Mouse (Mus musculus): ENCODE results near the gene Vti1a.

Gene Vti1a

GRCm38 (mm10) chr19:55315452-55316108, 515 bp upstream of the Vti1a start, which contains the start of gene Zdhhc6:
Gene Zdhhc6, minus strand, starts transcription at chr19:55316032.
- DNase-seq (ENCODE audit: low spot score): no peak

- DNase-seq (ENCODE audit: low spot score): no peak
Observed at GRCm38 (mm10) chr19:55316901-55317300, 806 bp downstream of the Vti1a start.

- DNase-seq (ENCODE audit: low spot score): no peak
Observed at GRCm38 (mm10) chr19:55319036-55319435, 2.9 kb downstream of the Vti1a start.

GRCm38 (mm10) chr19:55319521-55319920, 3.4 kb downstream of the Vti1a start:
- no peak for DNase-seq (ENCODE audit: low spot score)

- DNase-seq (ENCODE audit: low spot score): no peak
Observed at GRCm38 (mm10) chr19:55322604-55323003, 6.5 kb downstream of the Vti1a start.

- DNase-seq (ENCODE audit: low spot score): no peak
Observed at GRCm38 (mm10) chr19:55327510-55327909, 11.4 kb downstream of the Vti1a start.

- DNase-seq (ENCODE audit: low spot score): no peak
Observed at GRCm38 (mm10) chr19:55331776-55332175, 15.7 kb downstream of the Vti1a start.

GRCm38 (mm10) chr19:55332641-55333268, 16.7 kb downstream of the Vti1a start:
- DNase-seq (ENCODE audit: low spot score): peak; percentile 91

- peak; percentile 66 for DNase-seq (ENCODE audit: low spot score)
Observed at GRCm38 (mm10) chr19:55335881-55336280, 19.8 kb downstream of the Vti1a start.

GRCm38 (mm10) chr19:55336441-55336840, 20.3 kb downstream of the Vti1a start:
- DNase-seq (ENCODE audit: low spot score): no peak

GRCm38 (mm10) chr19:55337066-55337465, 21.0 kb downstream of the Vti1a start:
- DNase-seq (ENCODE audit: low spot score): no peak

GRCm38 (mm10) chr19:55337664-55338063, 21.6 kb downstream of the Vti1a start:
- no peak for DNase-seq (ENCODE audit: low spot score)

- DNase-seq (ENCODE audit: low spot score): no peak
Observed at GRCm38 (mm10) chr19:55340521-55340920, 24.4 kb downstream of the Vti1a start.

- no peak for DNase-seq (ENCODE audit: low spot score)
Observed at GRCm38 (mm10) chr19:55341377-55341776, 25.3 kb downstream of the Vti1a start.

GRCm38 (mm10) chr19:55342423-55342822, 26.3 kb downstream of the Vti1a start:
- DNase-seq (ENCODE audit: low spot score): no peak

GRCm38 (mm10) chr19:55343274-55343673, 27.2 kb downstream of the Vti1a start:
- DNase-seq (ENCODE audit: low spot score): no peak

GRCm38 (mm10) chr19:55348187-55348586, 32.1 kb downstream of the Vti1a start:
- DNase-seq (ENCODE audit: low spot score): no peak

- no peak for DNase-seq (ENCODE audit: low spot score)
Observed at GRCm38 (mm10) chr19:55350673-55351378, 34.7 kb downstream of the Vti1a start.

GRCm38 (mm10) chr19:55362606-55363005, 46.5 kb downstream of the Vti1a start:
- no peak for DNase-seq (ENCODE audit: low spot score)

- DNase-seq (ENCODE audit: low spot score): no peak
Observed at GRCm38 (mm10) chr19:55369691-55370090, 53.6 kb downstream of the Vti1a start.

GRCm38 (mm10) chr19:55376331-55376730, 60.2 kb downstream of the Vti1a start:
- no peak for DNase-seq (ENCODE audit: low spot score)

- no peak for DNase-seq (ENCODE audit: low spot score)
Observed at GRCm38 (mm10) chr19:55377465-55377864, 61.4 kb downstream of the Vti1a start.

- no peak for DNase-seq (ENCODE audit: low spot score)
Observed at GRCm38 (mm10) chr19:55378884-55379283, 62.8 kb downstream of the Vti1a start.

All from retina, embryonic 14.5 days (tissue).